Mouse (Mus musculus) E14TG2a.4 (cell line): ENCODE data around the gene Fbxw7.

Experiments
- CTCF ChIP-seq: conservative IDR thresholded peaks from 2 replicates; pipeline ENCODE4 v1.5.1; 2014; ENCODE audit warnings: low read length
- NANOG ChIP-seq: IDR thresholded peaks from 2 replicates; pipeline ENCODE4 v1.6.1; 2014; ENCODE audit warnings: borderline replicate concordance, low read length, mixed read lengths
- POU5F1 ChIP-seq: IDR thresholded peaks from 2 replicates; pipeline ENCODE4 v1.6.1; 2014; ENCODE audit warnings: low read length, borderline replicate concordance

DNA sequence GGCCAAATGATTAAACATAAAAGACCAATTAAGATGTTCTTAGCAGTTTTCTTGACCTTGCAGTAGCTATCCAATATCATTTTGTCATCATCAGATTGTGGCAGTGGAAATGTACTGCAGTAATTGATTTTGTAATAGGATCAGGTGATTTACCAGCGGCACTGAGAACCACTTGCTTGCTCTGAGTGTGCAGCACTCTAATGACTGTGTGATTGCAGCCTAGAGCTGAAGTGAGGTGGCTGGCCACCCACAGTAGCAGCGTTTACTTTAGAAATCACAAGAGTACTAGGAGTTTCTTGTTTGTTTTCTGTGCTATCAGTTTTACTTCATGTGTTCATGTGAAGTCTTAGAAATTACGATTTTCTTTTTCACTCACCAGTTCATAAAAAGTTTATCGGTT, 61.1 kb downstream of the Fbxw7 start:
- TF ChIP-seq CTCF (no peak), POU5F1 (no peak), NANOG (no peak)
